Mouse (Mus musculus): Measurements from ENCODE around the gene Adk. TPM values are rescaled to one million over a fixed set of nuclear protein-coding genes. Genes with fewer than 3 reads are reported as not detected.
"Not testable (repeated sequence)": the region's sequence is repeated elsewhere in the genome, so short reads cannot be mapped to it uniquely, and the experiment has no call there.

The Adk gene
- total RNA-seq, 1 experiment = 164 TPM

- peak overlapping the region; percentile 94 for H3K27ac ChIP-seq (ENCODE audit: insufficient read depth, low read depth, low read length, poor library complexity, severe bottlenecking)
- H3K4me3 ChIP-seq (ENCODE audit: insufficient read depth in 1 of 2, low read depth in 1 of 2, low read length in 2 of 2, poor library complexity in 1 of 2, severe bottlenecking in 1 of 2) = peak overlapping the region in 1 of 2 experiments; percentile 60; a peak in 2 of 4 replicates
- H3K36me3 ChIP-seq (ENCODE audit: control insufficient read depth, insufficient read depth, low read length, poor library complexity, severe bottlenecking) = peaks cover 34% of the 10 kb centered on the region
- peaks cover 0 to 15% of the 10 kb centered on the region in 2 experiments; a peak in 3 of 4 replicates for H3K4me1 ChIP-seq (ENCODE audit: control insufficient read depth in 2 of 2, insufficient read depth in 2 of 2, low read length in 2 of 2, poor library complexity in 1 of 2)
- no peak for TF ChIP-seq HCFC1 (IDR thresholded peaks at IDR 0.05; ENCODE audit: borderline replicate concordance, insufficient read depth, low read length)
- peak; percentile 91 for TF ChIP-seq ZNF384 (IDR thresholded peaks at IDR 0.05; ENCODE audit: low read depth, low read length)
- TF ChIP-seq CHD2 (IDR thresholded peaks at IDR 0.05; ENCODE audit: low read depth, low read length) = peak; percentile 81
- TF ChIP-seq ZC3H11A (IDR thresholded peaks at IDR 0.05; ENCODE audit: borderline replicate concordance, low read depth, low read length) = no peak
- TF ChIP-seq MAFK (IDR thresholded peaks at IDR 0.05; ENCODE audit: insufficient read depth, low read depth, low read length) = no peak
- in situ Hi-C loops (cut with MboI; ENCODE audit: low sequenced_read_pairs in 2 of 2, unreplicated experiment in 2 of 2) = no loop called here
- peak overlapping the region; percentile 59; the same call in 1 of the 2 replicates for H3K9ac ChIP-seq (ENCODE audit: insufficient read depth, low read depth, low read length, poor library complexity, severe bottlenecking)
- no peak for DNase-seq (ENCODE audit: low read depth, low spot score)
- H3K9me3 ChIP-seq (ENCODE audit: control insufficient read depth, insufficient read depth, low read depth, low read length) = no peaks in the 10 kb centered on the region
Observed at GRCm38 (mm10) chr14:21485961-21486520, 433.7 kb downstream of the Adk start.

- H3K9me3 ChIP-seq (ENCODE audit: control insufficient read depth, insufficient read depth, low read depth, low read length); DNase-seq (ENCODE audit: low read depth, low spot score); in situ Hi-C loops (cut with MboI; ENCODE audit: low sequenced_read_pairs in 2 of 2, unreplicated experiment in 2 of 2); H3K9ac ChIP-seq (ENCODE audit: insufficient read depth, low read depth, low read length, poor library complexity, severe bottlenecking): not testable (repeated sequence)
- Histone ChIP-seq H3K4me3 (ENCODE audit: insufficient read depth in 1 of 2, low read depth in 1 of 2, low read length in 2 of 2, poor library complexity in 1 of 2, severe bottlenecking in 1 of 2) (peak overlapping the region in 1 of 2 experiments; percentile 15; a peak in 1 of 4 replicates), H3K36me3 (ENCODE audit: control insufficient read depth, insufficient read depth, low read length, poor library complexity, severe bottlenecking) (peaks cover 40% of the 10 kb centered on the region), H3K27ac (ENCODE audit: insufficient read depth, low read depth, low read length, poor library complexity, severe bottlenecking) (peak overlapping the region; percentile 94; the same call in 1 of the 2 replicates), H3K4me1 (ENCODE audit: control insufficient read depth in 2 of 2, insufficient read depth in 2 of 2, low read length in 2 of 2, poor library complexity in 1 of 2) (peaks cover 0 to 17% of the 10 kb centered on the region in 2 experiments; a peak in 3 of 4 replicates)
Observed at GRCm38 (mm10) chr14:21487135-21487534, 434.8 kb downstream of the Adk start.

GRCm38 (mm10) chr14:21488426-21489115 is 436.2 kb downstream of the Adk start:
- H3K9ac ChIP-seq (ENCODE audit: insufficient read depth, low read depth, low read length, poor library complexity, severe bottlenecking); H3K9me3 ChIP-seq (ENCODE audit: control insufficient read depth, insufficient read depth, low read depth, low read length); H3K4me3 ChIP-seq (ENCODE audit: insufficient read depth in 1 of 2, low read depth in 1 of 2, low read length in 2 of 2, poor library complexity in 1 of 2, severe bottlenecking in 1 of 2); in situ Hi-C loops (cut with MboI; ENCODE audit: low sequenced_read_pairs in 2 of 2, unreplicated experiment in 2 of 2); DNase-seq (ENCODE audit: low read depth, low spot score): not testable (repeated sequence)
- H3K4me1 ChIP-seq (ENCODE audit: control insufficient read depth in 2 of 2, insufficient read depth in 2 of 2, low read length in 2 of 2, poor library complexity in 1 of 2) = peaks cover 0 to 17% of the 10 kb centered on the region in 2 experiments; a peak in 3 of 4 replicates
- H3K36me3 ChIP-seq (ENCODE audit: control insufficient read depth, insufficient read depth, low read length, poor library complexity, severe bottlenecking) = peaks cover 40% of the 10 kb centered on the region
- H3K27ac ChIP-seq (ENCODE audit: insufficient read depth, low read depth, low read length, poor library complexity, severe bottlenecking) = peak overlapping the region; percentile 29; the same call in 1 of the 2 replicates

GRCm38 (mm10) chr14:21489116-21489485 is 436.7 kb downstream of the Adk start:
- H3K9ac ChIP-seq (ENCODE audit: insufficient read depth, low read depth, low read length, poor library complexity, severe bottlenecking) = no peak overlapping the region
- H3K27ac ChIP-seq (ENCODE audit: insufficient read depth, low read depth, low read length, poor library complexity, severe bottlenecking) = peak overlapping the region; percentile 29; the same call in 1 of the 2 replicates
- in situ Hi-C loops (cut with MboI; ENCODE audit: low sequenced_read_pairs in 2 of 2, unreplicated experiment in 2 of 2) = no loop called here

GRCm38 (mm10) chr14:21490141-21490540 is 437.8 kb downstream of the Adk start:
- H3K4me1 ChIP-seq (ENCODE audit: control insufficient read depth in 2 of 2, insufficient read depth in 2 of 2, low read length in 2 of 2, poor library complexity in 1 of 2) = peaks cover 0 to 17% of the 10 kb centered on the region in 2 experiments; a peak in 3 of 4 replicates
- H3K9me3 ChIP-seq (ENCODE audit: control insufficient read depth, insufficient read depth, low read depth, low read length) = no peaks in the 10 kb centered on the region
- no peak overlapping the region; the same call in 1 of the 2 replicates for H3K9ac ChIP-seq (ENCODE audit: insufficient read depth, low read depth, low read length, poor library complexity, severe bottlenecking)
- in situ Hi-C loops (cut with MboI; ENCODE audit: low sequenced_read_pairs in 2 of 2, unreplicated experiment in 2 of 2) = no loop called here
- no peak overlapping the region for H3K27ac ChIP-seq (ENCODE audit: insufficient read depth, low read depth, low read length, poor library complexity, severe bottlenecking)
- no peak for DNase-seq (ENCODE audit: low read depth, low spot score)
- peaks cover 34% of the 10 kb centered on the region for H3K36me3 ChIP-seq (ENCODE audit: control insufficient read depth, insufficient read depth, low read length, poor library complexity, severe bottlenecking)
- H3K4me3 ChIP-seq (ENCODE audit: insufficient read depth in 1 of 2, low read depth in 1 of 2, low read length in 2 of 2, poor library complexity in 1 of 2, severe bottlenecking in 1 of 2) = no peak overlapping the region
- no peak for TF ChIP-seq CHD2 (IDR thresholded peaks at IDR 0.05; ENCODE audit: low read depth, low read length)
- no peak for TF ChIP-seq MAFK (IDR thresholded peaks at IDR 0.05; ENCODE audit: insufficient read depth, low read depth, low read length)
- no peak for TF ChIP-seq HCFC1 (IDR thresholded peaks at IDR 0.05; ENCODE audit: borderline replicate concordance, insufficient read depth, low read length)
- TF ChIP-seq ZC3H11A (IDR thresholded peaks at IDR 0.05; ENCODE audit: borderline replicate concordance, low read depth, low read length) = no peak

More at GRCm38 (mm10) chr14:21489116-21489485, 436.7 kb downstream of the Adk start:
- no peak for DNase-seq (ENCODE audit: low read depth, low spot score)
- Histone ChIP-seq H3K4me3 (ENCODE audit: insufficient read depth in 1 of 2, low read depth in 1 of 2, low read length in 2 of 2, poor library complexity in 1 of 2, severe bottlenecking in 1 of 2) (no peak overlapping the region), H3K36me3 (ENCODE audit: control insufficient read depth, insufficient read depth, low read length, poor library complexity, severe bottlenecking) (peaks cover 37% of the 10 kb centered on the region), H3K9me3 (ENCODE audit: control insufficient read depth, insufficient read depth, low read depth, low read length) (no peaks in the 10 kb centered on the region), H3K4me1 (ENCODE audit: control insufficient read depth in 2 of 2, insufficient read depth in 2 of 2, low read length in 2 of 2, poor library complexity in 1 of 2) (peaks cover 0 to 17% of the 10 kb centered on the region in 2 experiments; a peak in 3 of 4 replicates)
- TF ChIP-seq ZNF384 (IDR thresholded peaks at IDR 0.05; ENCODE audit: low read depth, low read length) = no peak
- no peak for TF ChIP-seq CHD2 (IDR thresholded peaks at IDR 0.05; ENCODE audit: low read depth, low read length)
- no peak for TF ChIP-seq HCFC1 (IDR thresholded peaks at IDR 0.05; ENCODE audit: borderline replicate concordance, insufficient read depth, low read length)
- TF ChIP-seq MAFK (IDR thresholded peaks at IDR 0.05; ENCODE audit: insufficient read depth, low read depth, low read length) = no peak
